Mouse (Mus musculus) E14TG2a.4 (cell line): ENCODE results near the gene Jakmip3.

Experiments
- CTCF ChIP-seq: conservative IDR thresholded peaks from 2 replicates; pipeline ENCODE4 v1.5.1; 2014; ENCODE audit warnings: low read length
- NANOG ChIP-seq: IDR thresholded peaks from 2 replicates; pipeline ENCODE4 v1.6.1; 2014; ENCODE audit warnings: borderline replicate concordance, low read length, mixed read lengths

DNA sequence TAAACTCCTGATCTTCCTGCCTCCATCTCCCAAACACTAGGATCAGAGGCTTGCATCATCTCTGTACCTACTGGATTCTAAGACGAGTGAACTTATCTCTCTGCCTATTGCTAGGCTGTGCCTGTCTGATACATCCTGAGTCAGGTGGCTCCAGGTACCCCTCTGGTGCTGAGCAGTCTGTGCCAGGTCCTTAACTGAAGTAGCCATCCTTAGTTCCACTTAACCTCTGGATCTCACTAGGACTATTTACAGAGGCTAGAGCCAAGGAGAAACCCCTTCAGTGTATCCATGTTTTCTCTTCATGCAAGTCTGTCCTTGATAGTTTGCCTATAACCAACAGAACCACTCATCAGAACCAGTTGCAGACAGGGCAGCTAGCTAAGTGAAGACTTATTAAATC, 34.1 kb upstream of the Jakmip3 start:
- TF ChIP-seq CTCF: no peak
- no peak for TF ChIP-seq NANOG
